Mouse (Mus musculus): ENCODE measurements around the gene Xpot. TPM values are rescaled to one million over a fixed set of nuclear protein-coding genes. Genes with fewer than 3 reads are reported as not detected.

The Xpot gene
- total RNA-seq, 1 experiment: 129 TPM

DNA sequence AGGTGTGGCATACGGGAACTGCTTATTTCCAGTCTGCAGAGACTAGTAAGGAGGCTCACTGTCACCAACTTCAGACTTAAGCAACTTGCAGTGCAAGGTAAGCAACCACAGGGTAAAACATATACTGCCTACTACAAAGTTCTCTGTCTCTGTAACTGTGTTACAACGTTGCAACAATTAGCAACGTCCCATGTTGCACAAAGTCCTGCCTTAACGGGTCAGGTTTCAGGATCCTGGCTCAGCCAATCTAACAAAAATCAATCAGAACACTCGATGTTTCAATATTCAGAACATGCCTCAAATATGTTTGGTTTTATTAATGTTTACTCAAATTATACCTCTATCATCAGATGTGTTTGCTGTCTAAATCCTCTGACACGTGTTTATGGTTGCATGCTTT is 3.7 kb downstream of the Xpot start:
- no peak for DNase-seq (ENCODE audit: low read depth, low spot score)
- no peaks in the 10 kb centered on the region for H3K9me3 ChIP-seq (ENCODE audit: control insufficient read depth, insufficient read depth, low read depth, low read length)
- no peak overlapping the region for H3K27ac ChIP-seq (ENCODE audit: insufficient read depth, low read depth, low read length, poor library complexity, severe bottlenecking)
- TF ChIP-seq ZNF384 (IDR thresholded peaks at IDR 0.05; ENCODE audit: low read depth, low read length): no peak
- TF ChIP-seq ZC3H11A (IDR thresholded peaks at IDR 0.05; ENCODE audit: borderline replicate concordance, low read depth, low read length): no peak
- TF ChIP-seq HCFC1 (IDR thresholded peaks at IDR 0.05; ENCODE audit: borderline replicate concordance, insufficient read depth, low read length): no peak
- TF ChIP-seq MAFK (IDR thresholded peaks at IDR 0.05; ENCODE audit: insufficient read depth, low read depth, low read length): no peak
- no peak for TF ChIP-seq CHD2 (IDR thresholded peaks at IDR 0.05; ENCODE audit: low read depth, low read length)
- no peak overlapping the region for H3K4me3 ChIP-seq (ENCODE audit: insufficient read depth in 1 of 2, low read depth in 1 of 2, low read length in 2 of 2, poor library complexity in 1 of 2, severe bottlenecking in 1 of 2)
- H3K9ac ChIP-seq (ENCODE audit: insufficient read depth, low read depth, low read length, poor library complexity, severe bottlenecking): no peak overlapping the region
- in situ Hi-C loops (cut with MboI; ENCODE audit: low sequenced_read_pairs in 2 of 2, unreplicated experiment in 2 of 2): no loop called here
- H3K36me3 ChIP-seq (ENCODE audit: control insufficient read depth, insufficient read depth, low read length, poor library complexity, severe bottlenecking): peaks cover 25% of the 10 kb centered on the region
- peaks cover 0 to 4% of the 10 kb centered on the region in 2 experiments; a peak in 1 of 4 replicates for H3K4me1 ChIP-seq (ENCODE audit: control insufficient read depth in 2 of 2, insufficient read depth in 2 of 2, low read length in 2 of 2, poor library complexity in 1 of 2)

- TF ChIP-seq ZNF384 (IDR thresholded peaks at IDR 0.05; ENCODE audit: low read depth, low read length) (no peak), MAFK (IDR thresholded peaks at IDR 0.05; ENCODE audit: insufficient read depth, low read depth, low read length) (no peak), ZC3H11A (IDR thresholded peaks at IDR 0.05; ENCODE audit: borderline replicate concordance, low read depth, low read length) (no peak), CHD2 (IDR thresholded peaks at IDR 0.05; ENCODE audit: low read depth, low read length) (no peak), HCFC1 (IDR thresholded peaks at IDR 0.05; ENCODE audit: borderline replicate concordance, insufficient read depth, low read length) (no peak)
- no peak for DNase-seq (ENCODE audit: low read depth, low spot score)
- Histone ChIP-seq H3K4me1 (ENCODE audit: control insufficient read depth in 2 of 2, insufficient read depth in 2 of 2, low read length in 2 of 2, poor library complexity in 1 of 2) (no peaks in the 10 kb centered on the region), H3K36me3 (ENCODE audit: control insufficient read depth, insufficient read depth, low read length, poor library complexity, severe bottlenecking) (peaks cover 58% of the 10 kb centered on the region), H3K9ac (ENCODE audit: insufficient read depth, low read depth, low read length, poor library complexity, severe bottlenecking) (no peak overlapping the region), H3K27ac (ENCODE audit: insufficient read depth, low read depth, low read length, poor library complexity, severe bottlenecking) (no peak overlapping the region), H3K4me3 (ENCODE audit: insufficient read depth in 1 of 2, low read depth in 1 of 2, low read length in 2 of 2, poor library complexity in 1 of 2, severe bottlenecking in 1 of 2) (no peak overlapping the region), H3K9me3 (ENCODE audit: control insufficient read depth, insufficient read depth, low read depth, low read length) (no peaks in the 10 kb centered on the region)
- in situ Hi-C loops (cut with MboI; ENCODE audit: low sequenced_read_pairs in 2 of 2, unreplicated experiment in 2 of 2): no loop called here
These were observed 10.2 kb downstream of the Xpot start for GRCm38 (mm10) chr10:121615935-121616334.

GRCm38 (mm10) chr10:121615146-121615870 is 10.8 kb downstream of the Xpot start:
- no peak for DNase-seq (ENCODE audit: low read depth, low spot score)
- in situ Hi-C loops (cut with MboI; ENCODE audit: low sequenced_read_pairs in 2 of 2, unreplicated experiment in 2 of 2): no loop called here
- peaks cover 58% of the 10 kb centered on the region for H3K36me3 ChIP-seq (ENCODE audit: control insufficient read depth, insufficient read depth, low read length, poor library complexity, severe bottlenecking)

GRCm38 (mm10) chr10:121613570-121613969 is 12.6 kb downstream of the Xpot start:
- H3K9me3 ChIP-seq (ENCODE audit: control insufficient read depth, insufficient read depth, low read depth, low read length): no peaks in the 10 kb centered on the region
- in situ Hi-C loops (cut with MboI; ENCODE audit: low sequenced_read_pairs in 2 of 2, unreplicated experiment in 2 of 2): no loop called here
- no peak overlapping the region for H3K27ac ChIP-seq (ENCODE audit: insufficient read depth, low read depth, low read length, poor library complexity, severe bottlenecking)
- H3K4me3 ChIP-seq (ENCODE audit: insufficient read depth in 1 of 2, low read depth in 1 of 2, low read length in 2 of 2, poor library complexity in 1 of 2, severe bottlenecking in 1 of 2): no peak overlapping the region
- H3K4me1 ChIP-seq (ENCODE audit: control insufficient read depth in 2 of 2, insufficient read depth in 2 of 2, low read length in 2 of 2, poor library complexity in 1 of 2): no peaks in the 10 kb centered on the region
- H3K9ac ChIP-seq (ENCODE audit: insufficient read depth, low read depth, low read length, poor library complexity, severe bottlenecking): no peak overlapping the region
- no peak for TF ChIP-seq ZNF384 (IDR thresholded peaks at IDR 0.05; ENCODE audit: low read depth, low read length)
- TF ChIP-seq MAFK (IDR thresholded peaks at IDR 0.05; ENCODE audit: insufficient read depth, low read depth, low read length): no peak
- no peak for TF ChIP-seq ZC3H11A (IDR thresholded peaks at IDR 0.05; ENCODE audit: borderline replicate concordance, low read depth, low read length)
- TF ChIP-seq CHD2 (IDR thresholded peaks at IDR 0.05; ENCODE audit: low read depth, low read length): no peak
- no peak for TF ChIP-seq HCFC1 (IDR thresholded peaks at IDR 0.05; ENCODE audit: borderline replicate concordance, insufficient read depth, low read length)
- no peak for DNase-seq (ENCODE audit: low read depth, low spot score)
- H3K36me3 ChIP-seq (ENCODE audit: control insufficient read depth, insufficient read depth, low read length, poor library complexity, severe bottlenecking): peaks cover 61% of the 10 kb centered on the region

More at GRCm38 (mm10) chr10:121615146-121615870, 10.8 kb downstream of the Xpot start:
- no peaks in the 10 kb centered on the region for H3K4me1 ChIP-seq (ENCODE audit: control insufficient read depth in 2 of 2, insufficient read depth in 2 of 2, low read length in 2 of 2, poor library complexity in 1 of 2)
- no peak overlapping the region for H3K9ac ChIP-seq (ENCODE audit: insufficient read depth, low read depth, low read length, poor library complexity, severe bottlenecking)
- no peak overlapping the region for H3K4me3 ChIP-seq (ENCODE audit: insufficient read depth in 1 of 2, low read depth in 1 of 2, low read length in 2 of 2, poor library complexity in 1 of 2, severe bottlenecking in 1 of 2)
- no peak overlapping the region for H3K27ac ChIP-seq (ENCODE audit: insufficient read depth, low read depth, low read length, poor library complexity, severe bottlenecking)
- TF ChIP-seq ZC3H11A (IDR thresholded peaks at IDR 0.05; ENCODE audit: borderline replicate concordance, low read depth, low read length) (no peak), MAFK (IDR thresholded peaks at IDR 0.05; ENCODE audit: insufficient read depth, low read depth, low read length) (no peak), CHD2 (IDR thresholded peaks at IDR 0.05; ENCODE audit: low read depth, low read length) (no peak), HCFC1 (IDR thresholded peaks at IDR 0.05; ENCODE audit: borderline replicate concordance, insufficient read depth, low read length) (no peak), ZNF384 (IDR thresholded peaks at IDR 0.05; ENCODE audit: low read depth, low read length) (no peak)
- H3K9me3 ChIP-seq (ENCODE audit: control insufficient read depth, insufficient read depth, low read depth, low read length): no peaks in the 10 kb centered on the region
